Mouse (Mus musculus) CD4-positive helper T cell, adult 2 months (primary cell): Measurements from ENCODE around the gene Ift122.

ENCODE experiments used
- DNase-seq: peaks from one replicate; pipeline ENCODE4 v3.0.0-alpha.2; 2012; ENCODE audit warnings: low read depth, missing footprints, low spot score

Gene Ift122

GRCm38 (mm10) chr6:115959151-115959691 is 106.0 kb downstream of the Ift122 start:
- DNase-seq: no peak

- no peak for DNase-seq
These were observed 107.1 kb downstream of the Ift122 start for GRCm38 (mm10) chr6:115960322-115960721.

- DNase-seq: no peak
These were observed 108.5 kb downstream of the Ift122 start for GRCm38 (mm10) chr6:115961743-115962142.

- DNase-seq: no peak
These were observed 109.3 kb downstream of the Ift122 start for GRCm38 (mm10) chr6:115962439-115963085.

GRCm38 (mm10) chr6:115963656-115964055 is 110.4 kb downstream of the Ift122 start:
- DNase-seq: no peak

- DNase-seq: no peak
These were observed 113.1 kb downstream of the Ift122 start for GRCm38 (mm10) chr6:115966227-115966966.

- DNase-seq: no peak
These were observed 114.1 kb downstream of the Ift122 start for GRCm38 (mm10) chr6:115967291-115967880.

- no peak for DNase-seq
These were observed 114.8 kb downstream of the Ift122 start for GRCm38 (mm10) chr6:115968086-115968485.

- DNase-seq: no peak
These were observed 115.4 kb downstream of the Ift122 start for GRCm38 (mm10) chr6:115968700-115969099.

GRCm38 (mm10) chr6:115969103-115969502 is 115.8 kb downstream of the Ift122 start:
- no peak for DNase-seq

GRCm38 (mm10) chr6:115969952-115970351 is 116.7 kb downstream of the Ift122 start:
- DNase-seq: no peak

GRCm38 (mm10) chr6:115971273-115972060 is 118.2 kb downstream of the Ift122 start:
- no peak for DNase-seq

GRCm38 (mm10) chr6:115972083-115972764 is 119.0 kb downstream of the Ift122 start:
- DNase-seq: no peak

GRCm38 (mm10) chr6:115973139-115973875 is 120.0 kb downstream of the Ift122 start:
- no peak for DNase-seq

GRCm38 (mm10) chr6:115973881-115974662 is 120.8 kb downstream of the Ift122 start:
- DNase-seq: no peak

GRCm38 (mm10) chr6:115975606-115976005 is 122.3 kb downstream of the Ift122 start:
- DNase-seq: no peak
